Mouse (Mus musculus) neural tube, embryonic 11.5 days (tissue): ENCODE measurements around the gene Pax5. TPM values are rescaled to one million over a fixed set of nuclear protein-coding genes. Genes with fewer than 3 reads are reported as not detected.

Source experiments
- ATAC-seq: fragments of 200-750 bp; cut with Nextera tagmentation; 2 replicates; pipeline ENCODE4 v1.8.0; 2017; ENCODE audit warnings: moderate number of reproducible peaks, mild to moderate bottlenecking, moderate TSS enrichment, moderate library complexity; ENCODE audit not compliant: insufficient read depth, low FRiP score, low TSS enrichment
- DNase-seq: peaks from one replicate; pipeline ENCODE4 v3.0.0-alpha.2; 2015; ENCODE audit warnings: low spot score
- H3K27ac ChIP-seq: fragments of 300-500 bp; sonication (generic); 2 replicates; pipeline ENCODE4 v1.5.1; 2014; ENCODE audit warnings: low read depth, mild to moderate bottlenecking, low read length
- H3K27me3 ChIP-seq: fragments of 300-500 bp; sonication (generic); 2 replicates; pipeline ENCODE4 v1.6.1; 2014; ENCODE audit warnings: mild to moderate bottlenecking, low read length, mixed read lengths; ENCODE audit not compliant: control insufficient read depth, insufficient read depth
- H3K36me3 ChIP-seq: fragments of 300-500 bp; sonication (generic); 2 replicates; pipeline ENCODE4 v1.6.1; 2014; ENCODE audit warnings: mild to moderate bottlenecking, low read length, moderate library complexity, mixed read lengths; ENCODE audit not compliant: control insufficient read depth, insufficient read depth
- H3K4me1 ChIP-seq: fragments of 300-500 bp; sonication (generic); 2 replicates; pipeline ENCODE4 v1.6.1; 2014; ENCODE audit warnings: low read length, mixed read lengths; ENCODE audit not compliant: control insufficient read depth, insufficient read depth
- H3K4me2 ChIP-seq: fragments of 300-500 bp; sonication (generic); 2 replicates; pipeline ENCODE4 v1.6.1; 2014; ENCODE audit warnings: low read depth, mild to moderate bottlenecking, moderate library complexity
- H3K4me3 ChIP-seq: fragments of 300-500 bp; sonication (generic); 2 replicates; pipeline ENCODE4 v1.5.1; 2014; ENCODE audit warnings: low read depth, low read length
- H3K9ac ChIP-seq: fragments of 300-500 bp; sonication (generic); 2 replicates; pipeline ENCODE4 v1.6.1; 2014; ENCODE audit warnings: mild to moderate bottlenecking, low read length
- H3K9me3 ChIP-seq: fragments of 300-500 bp; sonication (generic); 2 replicates; pipeline ENCODE4 v1.6.1; 2016; ENCODE audit warnings: low read length; ENCODE audit not compliant: control insufficient read depth
- WGBS: fragments of 180-500 bp; shearing (Covaris S2); extraction: QIAGEN DNeasy Blood & Tissue Kit; methylation state at CpG from one replicate; pipeline ENCODE4 v1.1.7; 2014; 5-methylcytosine and 5-hydroxymethylcytosine counted together
- polyA plus RNA-seq: library from polyadenylated mRNA; unstranded; fragments of >200 nt; fragmentation: Nextera tagmentation; extraction: Ambion mirVana; gene quantifications from 2 replicates; pipeline ENCODE4 v1.2.1, GENCODE M21; 2014

Gene Pax5
- polyA plus RNA-seq, 1 experiment from 2014 or later, result 2.4 TPM

GRCm38 (mm10) chr4:44560956-44561355 is 149.3 kb downstream of the Pax5 start:
- H3K4me1 ChIP-seq, result peaks cover 15% of the 10 kb centered on the region; the same call in 1 of the 2 replicates
- H3K9me3 ChIP-seq, result no peaks in the 10 kb centered on the region
- H3K36me3 ChIP-seq, result no peaks in the 10 kb centered on the region
- H3K27ac ChIP-seq, result peak overlapping the region; percentile 35; the same call in 1 of the 2 replicates
- peaks cover 9% of the 10 kb centered on the region; the same call in 1 of the 2 replicates for H3K27me3 ChIP-seq
- peak; percentile 48 for DNase-seq
- WGBS, result 35% methylated on average over 8 of the region's 8 CpGs
- no peak overlapping the region for H3K9ac ChIP-seq
- no peak for ATAC-seq
- H3K4me2 ChIP-seq, result no peak overlapping the region; the same call in 1 of the 2 replicates
- H3K4me3 ChIP-seq, result no peak overlapping the region

GRCm38 (mm10) chr4:44558564-44558955 is 151.7 kb downstream of the Pax5 start:
- H3K4me3 ChIP-seq, result no peak overlapping the region
- H3K27ac ChIP-seq, result peak overlapping the region; percentile 86; the same call in 1 of the 2 replicates
- DNase-seq (no peak), ATAC-seq (no peak)
- H3K9ac ChIP-seq, result 0 out of 2 replicates have a peak overlapping the region, but pooled peaks have one; percentile 5
- peak overlapping the region; percentile 86 for H3K4me2 ChIP-seq
- H3K9me3 ChIP-seq, result no peaks in the 10 kb centered on the region
- peaks cover 15% of the 10 kb centered on the region; the same call in 1 of the 2 replicates for H3K4me1 ChIP-seq
- WGBS, result 1% methylated on average over 7 of the region's 7 CpGs
- H3K27me3 ChIP-seq, result peaks cover 3% of the 10 kb centered on the region; the same call in 1 of the 2 replicates
- H3K36me3 ChIP-seq, result no peaks in the 10 kb centered on the region

GRCm38 (mm10) chr4:44557815-44558563 is 152.3 kb downstream of the Pax5 start:
- whole genome bisulfite sequencing, result under 1% methylated on average over 36 of the region's 36 CpGs
- H3K9ac ChIP-seq, result peak overlapping the region; percentile 63
- no peaks in the 10 kb centered on the region for H3K9me3 ChIP-seq
- peak overlapping the region; percentile 86 for H3K4me2 ChIP-seq
- no peaks in the 10 kb centered on the region for H3K36me3 ChIP-seq
- 0 out of 2 replicates have a peak, but pooled peaks cover 3% of the 10 kb centered on the region for H3K27me3 ChIP-seq
- DNase-seq, result peak; percentile 85
- peak overlapping the region; percentile 86 for H3K27ac ChIP-seq
- peaks cover 15% of the 10 kb centered on the region; the same call in 1 of the 2 replicates for H3K4me1 ChIP-seq
- peak overlapping the region; percentile 34 for H3K4me3 ChIP-seq
- ATAC-seq, result peak; percentile 86

GRCm38 (mm10) chr4:44556586-44557281 is 153.6 kb downstream of the Pax5 start:
- DNase-seq (no peak), ATAC-seq (no peak)
- Histone ChIP-seq H3K36me3 (no peaks in the 10 kb centered on the region), H3K27ac (no peak overlapping the region), H3K4me1 (peaks cover 15% of the 10 kb centered on the region; the same call in 1 of the 2 replicates), H3K9ac (no peak overlapping the region), H3K27me3 (0 out of 2 replicates have a peak, but pooled peaks cover 3% of the 10 kb centered on the region), H3K4me3 (no peak overlapping the region), H3K4me2 (no peak overlapping the region), H3K9me3 (no peaks in the 10 kb centered on the region)
- 93% methylated on average over 9 of the region's 9 CpGs for WGBS

GRCm38 (mm10) chr4:44555576-44555975 is 154.7 kb downstream of the Pax5 start:
- H3K27me3 ChIP-seq, result 0 out of 2 replicates have a peak, but pooled peaks cover 3% of the 10 kb centered on the region
- DNase-seq (no peak), ATAC-seq (no peak)
- H3K4me1 ChIP-seq, result peaks cover 15% of the 10 kb centered on the region; the same call in 1 of the 2 replicates
- no peak overlapping the region for H3K9ac ChIP-seq
- H3K9me3 ChIP-seq, result no peaks in the 10 kb centered on the region
- H3K4me3 ChIP-seq, result no peak overlapping the region
- H3K4me2 ChIP-seq, result no peak overlapping the region
- no peak overlapping the region for H3K27ac ChIP-seq
- WGBS, result 80% methylated on average over 9 of the region's 9 CpGs
- no peaks in the 10 kb centered on the region for H3K36me3 ChIP-seq

- Histone ChIP-seq H3K27me3 (no peaks in the 10 kb centered on the region), H3K9me3 (no peaks in the 10 kb centered on the region), H3K4me3 (no peak overlapping the region), H3K4me2 (no peak overlapping the region; the same call in 1 of the 2 replicates), H3K27ac (no peak overlapping the region), H3K4me1 (no peaks in the 10 kb centered on the region), H3K36me3 (no peaks in the 10 kb centered on the region), H3K9ac (no peak overlapping the region)
- 65% methylated on average over 12 of the region's 12 CpGs for WGBS
- ATAC-seq (no peak), DNase-seq (no peak)
Measured at GRCm38 (mm10) chr4:44551470-44551869, 158.8 kb downstream of the Pax5 start.

- no peak overlapping the region for H3K4me2 ChIP-seq
- H3K27me3 ChIP-seq, result no peaks in the 10 kb centered on the region
- H3K4me3 ChIP-seq, result no peak overlapping the region
- H3K4me1 ChIP-seq, result no peaks in the 10 kb centered on the region
- 87% methylated on average over 7 of the region's 7 CpGs for WGBS
- no peak overlapping the region for H3K9ac ChIP-seq
- H3K9me3 ChIP-seq, result no peaks in the 10 kb centered on the region
- H3K27ac ChIP-seq, result no peak overlapping the region
- DNase-seq, result no peak
- H3K36me3 ChIP-seq, result no peaks in the 10 kb centered on the region
- ATAC-seq, result no peak
Measured at GRCm38 (mm10) chr4:44549029-44549428, 161.3 kb downstream of the Pax5 start.

GRCm38 (mm10) chr4:44545669-44546068 is 164.6 kb downstream of the Pax5 start:
- 14% methylated on average over 8 of the region's 8 CpGs for whole genome bisulfite sequencing
- Histone ChIP-seq H3K4me3 (no peak overlapping the region), H3K36me3 (no peaks in the 10 kb centered on the region), H3K9ac (no peak overlapping the region), H3K27ac (no peak overlapping the region), H3K4me1 (no peaks in the 10 kb centered on the region), H3K27me3 (no peaks in the 10 kb centered on the region), H3K4me2 (no peak overlapping the region), H3K9me3 (no peaks in the 10 kb centered on the region)
- no peak for DNase-seq
- no peak for ATAC-seq
